ENCODE assay signal across 26 mouse cellular contexts in genomic region chr13:24430215-24430614, GRCm38 (mm10).
DNase-seq lines count a peak whose midpoint lies in the region; ATAC-seq and TF ChIP-seq lines count a peak whose summit lies in the region.
"Had no signal": no experiment of that assay in that cellular context is flagged by ENCODE, and none has a peak within 500 bp of the region (broad histone marks: within the 10 kb centered on the region; RNA-seq: fewer than 3 reads in every experiment).

No protein-coding gene starts in this region.

- peaks cover 14% of the 10 kb centered on the region for H3K4me1 ChIP-seq in heart, embryonic 10.5 days
- peaks cover 12 to 24% of the 10 kb centered on the region in 2 experiments for H3K4me1 ChIP-seq in heart, embryonic 14.5 days (ENCODE audit: control insufficient read depth in 2 of 2, insufficient read depth in 2 of 2, low read length in 2 of 2)
- peaks cover 15% of the 10 kb centered on the region for H3K4me1 ChIP-seq in heart, postnatal 0 days (ENCODE audit: control insufficient read depth, insufficient read depth)
- H3K4me1 ChIP-seq in liver, embryonic 15.5 days (replicated peaks) = peaks cover 16% of the 10 kb centered on the region
- H3K4me1 ChIP-seq: embryonic facial prominence, embryonic 10.5 days; embryonic facial prominence, embryonic 13.5 days; forebrain, embryonic 12.5 days; hindbrain, embryonic 12.5 days; hindbrain, embryonic 15.5 days had no signal

- no peak overlapping the region for H3K4me2 ChIP-seq in heart, embryonic 14.5 days (ENCODE audit: low read length)
- H3K4me2 ChIP-seq in heart, postnatal 0 days (ENCODE audit: low read depth, low read length) = no peak overlapping the region
- H3K4me2 ChIP-seq in liver, embryonic 15.5 days = no peak overlapping the region
- H3K4me2 ChIP-seq: embryonic facial prominence, embryonic 13.5 days; forebrain, embryonic 12.5 days; forebrain, embryonic 15.5 days; hindbrain, embryonic 12.5 days; hindbrain, embryonic 15.5 days had no signal

- DNase-seq in heart, embryonic 10.5 days (ENCODE audit: low spot score) = no peak
- DNase-seq in heart, postnatal 14 days = no peak
- DNase-seq in heart, postnatal 4 days = no peak
- peak; percentile 23 for DNase-seq in heart, postnatal 0 days (ENCODE audit: low spot score)
- no peak for DNase-seq in heart, postnatal 25 days (ENCODE audit: low spot score)
- no peak for DNase-seq in liver
- DNase-seq: adrenal gland, adult 8-10 months; adrenal gland, postnatal 25 days; cerebellum, adult 11-12 months; cerebellum, adult 8-10 months; cerebellum, postnatal 10 days; cerebellum, postnatal 36 days; embryo, embryonic 11 days; gastrocnemius, postnatal 25 days; heart, adult 2 months had no signal

- H3K4me3 ChIP-seq in heart, embryonic 10.5 days = no peak overlapping the region
- H3K4me3 ChIP-seq in heart, embryonic 14.5 days (ENCODE audit: control insufficient read depth in 1 of 2, insufficient read depth in 1 of 2, low read depth in 1 of 2, low read length in 2 of 2) = no peak overlapping the region
- H3K4me3 ChIP-seq in heart, postnatal 0 days (ENCODE audit: low read depth, low read length) = no peak overlapping the region
- no peak overlapping the region for H3K4me3 ChIP-seq in liver, embryonic 15.5 days (replicated peaks)
- H3K4me3 ChIP-seq: embryonic facial prominence, embryonic 10.5 days; embryonic facial prominence, embryonic 13.5 days; erythroblast, embryonic 14.5 days; forebrain, embryonic 12.5 days; forebrain, embryonic 15.5 days; heart, adult 2 months; hindbrain, embryonic 12.5 days; hindbrain, embryonic 15.5 days had no signal

- 33% methylated on average over 5 of the region's 5 CpGs for WGBS in heart, embryonic 10.5 days
- WGBS in heart, embryonic 14.5 days = 20% methylated on average over 5 of the region's 5 CpGs
- 31% methylated on average over 5 of the region's 5 CpGs for WGBS in heart, postnatal 0 days
- WGBS in liver, embryonic 15.5 days (ENCODE audit: insufficient replicate concordance) = 51% methylated on average over 5 of the region's 5 CpGs

- TF ChIP-seq EP300 in heart, postnatal 0 days (IDR thresholded peaks at IDR 0.05; ENCODE audit: low read depth) = no peak

- peak; percentile 47; the same call in 1 of the 2 replicates for ATAC-seq in heart, embryonic 14.5 days (ENCODE audit: insufficient number of reproducible peaks, insufficient read depth, low FRiP score, low read depth)
- peak; percentile 66; the same call in 1 of the 2 replicates for ATAC-seq in heart, postnatal 0 days (ENCODE audit: insufficient read depth, low read depth)
- no peak for ATAC-seq in liver, embryonic 15.5 days (ENCODE audit: insufficient read depth)
- ATAC-seq: activated CD4-positive, CD25-positive, alpha-beta regulatory T cell, adult 4 months; forebrain, embryonic 15.5 days; intestine, postnatal 0 days had no signal

- no peaks in the 10 kb centered on the region for H3K9me3 ChIP-seq in heart, embryonic 10.5 days
- H3K9me3 ChIP-seq in heart, embryonic 14.5 days (ENCODE audit: control insufficient read depth, low read length) = no peaks in the 10 kb centered on the region
- no peaks in the 10 kb centered on the region for H3K9me3 ChIP-seq in heart, postnatal 0 days (replicated peaks; ENCODE audit: control insufficient read depth, low read length)
- no peaks in the 10 kb centered on the region for H3K9me3 ChIP-seq in liver, embryonic 15.5 days (replicated peaks)
- H3K9me3 ChIP-seq: embryonic facial prominence, embryonic 10.5 days; embryonic facial prominence, embryonic 13.5 days; forebrain, embryonic 12.5 days; forebrain, embryonic 15.5 days; hindbrain, embryonic 12.5 days; hindbrain, embryonic 15.5 days had no signal

- no peak for TF ChIP-seq CTCF in heart, postnatal 0 days (IDR thresholded peaks at IDR 0.05; ENCODE audit: low read depth)

- no peak overlapping the region for H3K9ac ChIP-seq in heart, embryonic 14.5 days (ENCODE audit: low read length)
- H3K9ac ChIP-seq in heart, postnatal 0 days (replicated peaks; ENCODE audit: low read depth, low read length) = no peak overlapping the region
- no peak overlapping the region for H3K9ac ChIP-seq in liver, embryonic 15.5 days
- H3K9ac ChIP-seq: embryonic facial prominence, embryonic 13.5 days; forebrain, embryonic 12.5 days; forebrain, embryonic 15.5 days; hindbrain, embryonic 12.5 days; hindbrain, embryonic 15.5 days had no signal

- no peaks in the 10 kb centered on the region for H3K27me3 ChIP-seq in heart, embryonic 10.5 days (ENCODE audit: insufficient read depth, poor library complexity, severe bottlenecking)
- no peaks in the 10 kb centered on the region for H3K27me3 ChIP-seq in heart, embryonic 14.5 days (ENCODE audit: control insufficient read depth, insufficient read depth, low read length)
- no peaks in the 10 kb centered on the region for H3K27me3 ChIP-seq in heart, postnatal 0 days (ENCODE audit: control insufficient read depth, insufficient read depth, low read length)
- H3K27me3 ChIP-seq in liver, embryonic 15.5 days = no peaks in the 10 kb centered on the region
- H3K27me3 ChIP-seq: embryonic facial prominence, embryonic 13.5 days; forebrain, embryonic 12.5 days; forebrain, embryonic 15.5 days; hindbrain, embryonic 12.5 days; hindbrain, embryonic 15.5 days had no signal

- H3K36me3 ChIP-seq in heart, embryonic 10.5 days = no peaks in the 10 kb centered on the region
- no peaks in the 10 kb centered on the region for H3K36me3 ChIP-seq in heart, embryonic 14.5 days (ENCODE audit: control insufficient read depth, insufficient read depth, low read length)
- H3K36me3 ChIP-seq in heart, postnatal 0 days (replicated peaks; ENCODE audit: control insufficient read depth, insufficient read depth, low read length) = no peaks in the 10 kb centered on the region
- no peaks in the 10 kb centered on the region for H3K36me3 ChIP-seq in liver, embryonic 15.5 days (replicated peaks)
- H3K36me3 ChIP-seq: embryonic facial prominence, embryonic 10.5 days; embryonic facial prominence, embryonic 13.5 days; forebrain, embryonic 12.5 days; forebrain, embryonic 15.5 days; hindbrain, embryonic 12.5 days; hindbrain, embryonic 15.5 days had no signal

- intact Hi-C loops in heart, postnatal 14 days (cut with DNase I) = no loop called here
- intact Hi-C loops in heart, postnatal 25 days (cut with DNase I) = no loop called here

- peak overlapping the region; percentile 12; the same call in 1 of the 2 replicates for H3K27ac ChIP-seq in heart, embryonic 10.5 days
- H3K27ac ChIP-seq in heart, embryonic 14.5 days (replicated peaks in 1 of 2; ENCODE audit: control insufficient read depth in 1 of 2, insufficient read depth in 1 of 2, low read depth in 2 of 2, low read length in 2 of 2) = peak overlapping the region; percentile 4 to 48; a peak in 3 of 4 replicates
- peak overlapping the region; percentile 43; the same call in 1 of the 2 replicates for H3K27ac ChIP-seq in heart, postnatal 0 days (ENCODE audit: low read depth)
- H3K27ac ChIP-seq in liver, embryonic 15.5 days (replicated peaks) = peak overlapping the region; percentile 14; the same call in 1 of the 2 replicates
- H3K27ac ChIP-seq: embryonic facial prominence, embryonic 10.5 days; embryonic facial prominence, embryonic 13.5 days; forebrain, embryonic 12.5 days; forebrain, embryonic 15.5 days; heart, adult 2 months; hindbrain, embryonic 12.5 days; hindbrain, embryonic 15.5 days had no signal
